25 mouse cellular contexts compared by ENCODE assay signal in genomic region chr9:54264754-54265153, GRCm38 (mm10). TPM values are rescaled to one million over a fixed set of nuclear protein-coding genes. Genes with fewer than 3 reads are reported as not detected.
DNase-seq lines count a peak whose midpoint lies in the region; ATAC-seq lines count a peak whose summit lies in the region.
"Had no signal": no experiment of that assay in that cellular context is flagged by ENCODE, and none has a peak within 500 bp of the region (broad histone marks: within the 10 kb centered on the region; RNA-seq: fewer than 3 reads in every experiment).

No protein-coding gene starts in this region.

- H3K4me2 ChIP-seq in midbrain, embryonic 13.5 days (replicated peaks) = no peak overlapping the region
- H3K4me2 ChIP-seq: embryonic facial prominence, embryonic 13.5 days; forebrain, embryonic 13.5 days; heart, embryonic 12.5 days; hindbrain, embryonic 14.5 days had no signal

- no peak overlapping the region for H3K9ac ChIP-seq in midbrain, embryonic 13.5 days (replicated peaks)
- H3K9ac ChIP-seq: embryonic facial prominence, embryonic 13.5 days; forebrain, embryonic 13.5 days; forebrain, postnatal 0 days; heart, embryonic 12.5 days; hindbrain, embryonic 14.5 days had no signal

- ATAC-seq in midbrain, embryonic 13.5 days = no peak
- ATAC-seq in granulocyte monocyte progenitor cell, adult 5-6 weeks (replicated peaks; ENCODE audit: poor library complexity, severe bottlenecking) = no peak
- ATAC-seq: forebrain, embryonic 13.5 days; forebrain, postnatal 0 days had no signal

- H3K4me3 ChIP-seq in midbrain, embryonic 13.5 days (replicated peaks) = no peak overlapping the region
- H3K4me3 ChIP-seq: embryonic facial prominence, embryonic 13.5 days; forebrain, embryonic 13.5 days; heart, embryonic 12.5 days; hindbrain, embryonic 10.5 days had no signal

- H3K36me3 ChIP-seq in midbrain, embryonic 13.5 days = no peaks in the 10 kb centered on the region
- H3K36me3 ChIP-seq: embryonic facial prominence, embryonic 13.5 days; heart, embryonic 12.5 days; hindbrain, embryonic 10.5 days had no signal

- H3K27me3 ChIP-seq in midbrain, embryonic 13.5 days = no peaks in the 10 kb centered on the region
- H3K27me3 ChIP-seq: embryonic facial prominence, embryonic 13.5 days; forebrain, embryonic 13.5 days; heart, embryonic 12.5 days had no signal

- no peak overlapping the region for H3K27ac ChIP-seq in midbrain, embryonic 13.5 days
- H3K27ac ChIP-seq: embryonic facial prominence, embryonic 13.5 days; forebrain, embryonic 13.5 days; hindbrain, embryonic 10.5 days; hindbrain, embryonic 14.5 days had no signal

- no peaks in the 10 kb centered on the region for H3K9me3 ChIP-seq in midbrain, embryonic 13.5 days
- H3K9me3 ChIP-seq: embryonic facial prominence, embryonic 13.5 days; forebrain, embryonic 13.5 days; heart, embryonic 12.5 days; hindbrain, embryonic 10.5 days had no signal

- DNase-seq in adrenal gland, adult 2 months = peak; percentile 20
- DNase-seq in adrenal gland, postnatal 25 days = no peak
- DNase-seq in urinary bladder, postnatal 14 days (ENCODE audit: low spot score) = peak; percentile 18
- no peak for DNase-seq in urinary bladder, postnatal 10 days (ENCODE audit: low spot score)
- DNase-seq in skeletal muscle tissue, adult 2 months (ENCODE audit: low read depth, low spot score) = peak; percentile 10
- DNase-seq: adrenal gland, postnatal 10 days; cerebellum, adult 11-12 months; cerebellum, adult 9-10 months; cerebellum, postnatal 25 days; forebrain, postnatal 0 days; gastrocnemius, postnatal 14 days had no signal

- no peaks in the 10 kb centered on the region for H3K4me1 ChIP-seq in midbrain, embryonic 13.5 days (replicated peaks)
- H3K4me1 ChIP-seq: embryonic facial prominence, embryonic 13.5 days; forebrain, embryonic 13.5 days; heart, embryonic 12.5 days had no signal

- 86% methylated on average over 4 of the region's 4 CpGs for WGBS in midbrain, embryonic 13.5 days

RNA-seq across cellular contexts. Expression of gene Cyp19a1, which starts 3.2 kb away (rescaled TPM):
- total RNA-seq in adrenal gland, adult 2 months (2021) = not detected
- polyA plus RNA-seq in adrenal gland, adult 2 months (2012; rRNA removed) = not detected in 2 replicates
- not detected in 2 replicates for total RNA-seq in adrenal gland, postnatal 25 days (2021)
- polyA plus RNA-seq in midbrain, embryonic 13.5 days (2015; fragmentation: Nextera tagmentation; extraction: Ambion mirVana) = 0.15 TPM in 1 of 2 replicates, not detected in the other
- total RNA-seq in granulocyte monocyte progenitor cell, adult 5-6 weeks (2014; fragmentation: Nextera tagmentation) = not detected in 2 replicates
- not detected in 2 replicates for total RNA-seq in granulocyte monocyte progenitor cell, adult 5-6 weeks (2017)
- total RNA-seq: adrenal gland, postnatal 10 days; CH12.LX; gastrocnemius, adult 18-20 months; gastrocnemius, postnatal 14 days; heart, adult 8-10 months; heart, postnatal 25 days had no signal
- polyA plus RNA-seq: cortical plate, adult 2 months; embryonic facial prominence, embryonic 13.5 days; gonadal fat pad, adult 2 months; heart, embryonic 12.5 days; heart, embryonic 16.5 days; hindbrain, embryonic 10.5 days; hindbrain, embryonic 14.5 days had no signal

RNA-seq across cellular contexts. Expression of gene Gldn, which starts 21.5 kb away (rescaled TPM):
- total RNA-seq in adrenal gland, adult 2 months (2021) = 1 to 10 TPM; 5.5 to 7.5 TPM
- 0.88 and 1.1 TPM in 2 replicates for polyA plus RNA-seq in adrenal gland, adult 2 months (2012; rRNA removed)
- total RNA-seq in adrenal gland, postnatal 25 days (2021) = 4.7 and 5.4 TPM in 2 replicates
- polyA plus RNA-seq in midbrain, embryonic 13.5 days (2015; fragmentation: Nextera tagmentation; extraction: Ambion mirVana) = 0.03 and 0.13 TPM in 2 replicates
- not detected in 2 replicates for total RNA-seq in granulocyte monocyte progenitor cell, adult 5-6 weeks (2014; fragmentation: Nextera tagmentation)
- not detected in 2 replicates for total RNA-seq in granulocyte monocyte progenitor cell, adult 5-6 weeks (2017)
- total RNA-seq: CH12.LX had no signal
- polyA plus RNA-seq: heart, embryonic 12.5 days; heart, embryonic 16.5 days had no signal

Comparison
In these comparisons a context has a peak if more than half of its experiments do, and no peak if none do; other contexts are left out.
1. DNase-seq: peak in adrenal gland, adult 2 months (single experiment), urinary bladder, postnatal 14 days (single experiment) and skeletal muscle tissue, adult 2 months (single experiment); none in adrenal gland, postnatal 25 days (single experiment) and urinary bladder, postnatal 10 days (single experiment).